Mouse (Mus musculus): ENCODE data around the gene Opcml. TPM values are rescaled to one million over a fixed set of nuclear protein-coding genes. Genes with fewer than 3 reads are reported as not detected.

Gene Opcml
- total RNA-seq, 2 experiments from 2014 or later = 1.0 to 1.1 TPM

- DNase-seq = no peak
- intact Hi-C loops (cut with DNase I) = no loop called here
Observed at GRCm38 (mm10) chr9:28578730-28579129, 788.2 kb downstream of the Opcml start.

- intact Hi-C loops (cut with DNase I) = no loop called here
- DNase-seq = no peak
Observed at GRCm38 (mm10) chr9:28587253-28587652, 796.7 kb downstream of the Opcml start.

- DNase-seq = no peak
- intact Hi-C loops (cut with DNase I) = no loop called here
Observed at GRCm38 (mm10) chr9:28587857-28588388, 797.3 kb downstream of the Opcml start.

GRCm38 (mm10) chr9:28588488-28588887 lies 797.9 kb downstream of the Opcml start:
- no peak for DNase-seq
- intact Hi-C loops (cut with DNase I) = no loop called here

GRCm38 (mm10) chr9:28592208-28592607 lies 801.6 kb downstream of the Opcml start:
- no peak for DNase-seq
- intact Hi-C loops (cut with DNase I) = no loop called here

GRCm38 (mm10) chr9:28595062-28595461 lies 804.5 kb downstream of the Opcml start:
- DNase-seq = no peak
- intact Hi-C loops (cut with DNase I) = no loop called here

- DNase-seq = no peak
- intact Hi-C loops (cut with DNase I) = no loop called here
Observed at GRCm38 (mm10) chr9:28605561-28605960, 815.0 kb downstream of the Opcml start.

- intact Hi-C loops (cut with DNase I) = no loop called here
Observed at GRCm38 (mm10) chr9:28613683-28614620, 823.4 kb downstream of the Opcml start.

GRCm38 (mm10) chr9:28615447-28615846 lies 824.9 kb downstream of the Opcml start:
- intact Hi-C loops (cut with DNase I) = no loop called here
- no peak for DNase-seq

More at GRCm38 (mm10) chr9:28613683-28614620, 823.4 kb downstream of the Opcml start:
- DNase-seq = no peak

GRCm38 (mm10) chr9:28617666-28618065 lies 827.1 kb downstream of the Opcml start:
- no peak for DNase-seq
- intact Hi-C loops (cut with DNase I) = no loop called here

- intact Hi-C loops (cut with DNase I) = no loop called here
- no peak for DNase-seq
Observed at GRCm38 (mm10) chr9:28618186-28618892, 827.8 kb downstream of the Opcml start.

GRCm38 (mm10) chr9:28621939-28622338 lies 831.4 kb downstream of the Opcml start:
- intact Hi-C loops (cut with DNase I) = no loop called here
- no peak for DNase-seq

GRCm38 (mm10) chr9:28624870-28625269 lies 834.3 kb downstream of the Opcml start:
- no peak for DNase-seq
- intact Hi-C loops (cut with DNase I) = no loop called here

- DNase-seq = no peak
- intact Hi-C loops (cut with DNase I) = no loop called here
Observed at GRCm38 (mm10) chr9:28642766-28643165, 852.2 kb downstream of the Opcml start.

GRCm38 (mm10) chr9:28644063-28644462 lies 853.5 kb downstream of the Opcml start:
- DNase-seq = no peak
- intact Hi-C loops (cut with DNase I) = no loop called here

GRCm38 (mm10) chr9:28650089-28650488 lies 859.5 kb downstream of the Opcml start:
- DNase-seq = no peak

GRCm38 (mm10) chr9:28659996-28660395 lies 869.4 kb downstream of the Opcml start:
- no peak for DNase-seq
- intact Hi-C loops (cut with DNase I) = no loop called here

More at GRCm38 (mm10) chr9:28650089-28650488, 859.5 kb downstream of the Opcml start:
- intact Hi-C loops (cut with DNase I) = no loop called here

- no peak for DNase-seq
- intact Hi-C loops (cut with DNase I) = no loop called here
Observed at GRCm38 (mm10) chr9:28662882-28663281, 872.3 kb downstream of the Opcml start.

- intact Hi-C loops (cut with DNase I) = no loop called here
- no peak for DNase-seq
Observed at GRCm38 (mm10) chr9:28680309-28680708, 889.7 kb downstream of the Opcml start.

- intact Hi-C loops (cut with DNase I) = no loop called here
- DNase-seq = no peak
Observed at GRCm38 (mm10) chr9:28681252-28682037, 890.9 kb downstream of the Opcml start.

All from heart, postnatal 14 days (tissue).